Mouse (Mus musculus) layer of hippocampus, postnatal 36 days (tissue): Measurements from ENCODE around the gene Npc2. TPM values are rescaled to one million over a fixed set of nuclear protein-coding genes. Genes with fewer than 3 reads are reported as not detected.

Experiments used
- DNase-seq, 2 experiments: peaks; one replicate each; pipeline ENCODE4 v3.0.0; 2022
- total RNA-seq, 2 experiments: library from RNA; stranded (reverse); gene quantifications; 2 replicates each; pipeline ENCODE4 v1.2.3; 2021

Npc2 gene
- total RNA-seq, 2 experiments from 2014 or later: 27.4 to 28.6 TPM

DNA sequence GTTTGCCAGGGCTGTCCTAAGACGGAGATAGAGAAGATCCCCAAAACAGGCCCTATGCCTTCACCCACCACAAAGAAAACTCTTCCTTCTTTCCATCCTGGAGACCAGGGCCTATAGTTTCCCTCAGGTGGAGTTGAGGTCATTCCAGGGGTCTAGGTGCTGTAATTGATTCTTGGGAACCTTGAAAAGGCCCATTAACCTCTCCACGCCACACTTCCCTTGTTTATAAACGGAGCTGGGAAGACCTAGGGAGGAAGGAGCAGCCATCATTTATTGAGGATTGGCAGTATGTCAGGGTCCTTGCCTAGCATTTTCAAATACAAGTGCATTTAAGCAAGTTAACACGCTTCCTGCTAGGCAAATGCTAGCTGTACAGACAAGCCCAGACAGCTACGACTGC, 45.5 kb downstream of the Npc2 start:
- no peak for DNase-seq

DNA sequence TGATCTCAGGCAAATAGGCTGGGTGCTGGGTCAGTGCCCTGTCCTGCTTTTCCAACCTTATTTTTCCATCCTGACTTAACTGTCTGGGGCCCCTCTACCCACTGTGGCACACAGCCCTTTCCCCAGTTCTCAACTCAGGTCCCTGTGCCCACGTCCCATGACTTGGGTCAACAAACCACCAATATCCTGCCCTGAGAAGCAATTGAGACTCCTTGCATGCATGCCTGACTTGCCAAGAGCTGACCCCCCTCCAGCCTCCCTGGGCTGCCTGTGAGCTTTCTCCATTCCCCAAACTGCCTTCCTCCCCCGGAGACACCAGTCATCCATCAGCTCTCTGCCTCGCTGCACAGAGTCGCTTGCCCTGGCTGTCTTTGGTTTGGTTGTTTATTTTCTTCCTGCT, 46.0 kb downstream of the Npc2 start:
- no peak for DNase-seq

DNA sequence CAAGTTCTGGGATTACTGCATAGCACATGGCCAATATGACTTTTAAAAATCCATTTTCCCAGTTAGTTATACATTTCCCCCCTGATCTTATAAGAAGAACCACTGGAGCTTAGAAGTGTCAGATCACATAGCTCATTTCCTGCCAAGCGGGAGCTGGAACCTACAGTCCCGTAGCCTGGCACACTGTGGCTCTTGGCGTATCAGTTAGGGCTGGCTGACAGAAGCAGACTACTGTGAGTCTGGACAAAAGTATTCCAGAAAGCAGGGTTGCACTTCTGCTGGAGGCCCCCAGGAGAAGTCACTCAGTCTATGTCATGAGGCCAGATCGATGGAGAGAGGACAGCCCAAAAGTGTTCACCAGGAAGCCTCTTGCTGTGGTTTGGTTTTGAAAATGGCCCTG, 46.6 kb downstream of the Npc2 start:
- DNase-seq: no peak

DNA sequence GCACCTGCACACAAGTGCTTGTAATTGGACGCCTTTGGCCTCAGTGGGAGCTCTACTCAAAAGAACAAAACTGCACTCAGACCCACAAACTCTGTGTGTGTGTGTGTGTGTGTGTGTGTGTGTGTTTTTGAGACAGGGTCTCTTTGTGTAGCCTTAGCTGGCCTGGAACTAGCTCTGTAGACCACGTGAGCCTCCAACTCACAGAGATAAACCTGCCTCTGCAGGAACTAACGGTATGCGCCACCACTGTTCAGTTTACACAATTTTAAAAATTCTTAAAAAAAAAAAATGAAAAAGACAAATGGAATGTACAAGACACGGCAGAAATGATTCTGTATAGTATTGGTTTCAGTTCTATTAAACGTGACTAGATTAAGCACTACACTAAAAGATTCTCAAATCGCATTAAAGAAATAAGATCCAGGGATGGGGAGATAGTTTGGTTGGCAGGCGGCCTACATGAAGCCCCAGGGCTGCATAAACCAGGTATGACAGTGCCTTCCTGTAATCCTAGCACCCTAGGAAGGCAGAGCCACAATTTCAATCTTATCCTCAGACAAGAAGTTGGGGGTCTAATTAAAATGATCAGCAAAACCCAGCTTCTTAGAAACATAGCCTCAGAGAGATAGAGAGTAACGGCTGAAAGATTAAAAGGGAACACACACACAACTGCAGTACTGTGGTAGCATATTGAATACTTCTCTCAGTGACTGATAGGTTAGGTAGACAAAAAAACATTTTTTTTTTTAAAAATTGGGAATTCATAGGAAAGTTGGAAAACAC, 54.3 kb downstream of the Npc2 start:
- no peak for DNase-seq

DNA sequence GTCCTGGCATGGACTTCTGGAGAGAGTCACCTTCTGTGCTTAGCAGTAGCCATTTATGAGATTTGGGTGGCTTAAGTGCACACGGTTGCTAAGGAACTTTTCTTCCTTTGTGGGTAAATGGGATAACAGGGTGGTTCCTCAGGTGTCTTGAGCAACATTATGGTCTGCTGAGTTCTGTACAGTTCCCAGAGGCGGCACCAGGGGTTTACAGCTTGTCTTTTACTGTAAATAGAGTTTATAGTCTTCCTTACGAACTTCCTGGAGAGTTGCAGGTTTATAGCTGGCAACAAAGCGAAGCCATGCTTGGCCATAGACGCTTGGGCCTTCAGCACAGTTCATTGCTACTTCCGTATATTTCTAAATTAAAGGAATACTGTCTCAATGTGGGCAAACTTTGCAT, 58.4 kb downstream of the Npc2 start:
- no peak for DNase-seq

DNA sequence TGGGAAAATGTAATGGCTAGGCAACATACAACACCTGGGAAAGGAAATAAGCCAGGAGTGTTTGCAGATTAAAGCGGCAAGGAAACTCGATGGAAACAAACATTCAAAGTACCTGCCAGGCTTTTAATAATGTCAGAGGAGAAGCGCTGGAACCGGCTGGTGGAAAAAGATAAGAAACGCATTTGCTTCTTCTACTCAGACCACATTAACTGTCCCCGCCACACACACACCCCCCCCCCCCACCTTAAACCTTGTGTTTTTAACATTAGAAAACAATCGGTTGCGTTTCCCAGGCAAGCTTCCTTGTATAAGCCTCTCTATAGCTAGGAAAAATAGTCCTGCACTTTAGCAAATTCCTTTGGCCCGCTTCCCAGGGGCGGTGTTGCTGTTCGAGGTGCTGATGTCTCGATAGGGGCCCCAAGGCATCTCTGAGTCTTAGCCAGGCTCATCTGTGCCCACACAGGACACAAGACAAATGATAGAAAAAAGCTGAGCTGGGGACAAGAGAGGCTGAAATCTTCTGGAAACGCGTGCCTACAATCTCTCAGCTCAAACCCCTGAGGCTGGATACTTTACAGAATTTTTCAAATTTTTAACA, 63.0 kb downstream of the Npc2 start:
- no peak for DNase-seq

DNA sequence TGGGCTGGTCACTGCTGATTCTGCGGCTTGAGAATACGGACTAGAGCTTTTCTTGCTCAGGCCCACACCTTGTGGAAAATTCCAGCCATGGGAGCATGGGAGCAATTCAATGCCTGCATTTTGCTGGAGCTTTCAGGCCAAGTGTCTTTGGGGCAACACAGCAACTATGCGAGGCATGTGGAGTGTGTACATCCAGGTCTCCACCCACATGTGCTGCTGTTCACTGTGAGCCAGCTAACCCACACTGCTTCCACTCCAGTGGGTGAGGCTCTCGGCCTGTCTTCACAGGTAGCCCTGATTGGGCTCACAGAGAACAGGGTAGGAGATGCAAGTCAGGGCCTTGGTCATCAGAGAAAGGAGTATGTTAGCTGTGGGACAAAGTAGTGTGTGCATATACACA, 65.1 kb downstream of the Npc2 start:
- DNase-seq: no peak

DNA sequence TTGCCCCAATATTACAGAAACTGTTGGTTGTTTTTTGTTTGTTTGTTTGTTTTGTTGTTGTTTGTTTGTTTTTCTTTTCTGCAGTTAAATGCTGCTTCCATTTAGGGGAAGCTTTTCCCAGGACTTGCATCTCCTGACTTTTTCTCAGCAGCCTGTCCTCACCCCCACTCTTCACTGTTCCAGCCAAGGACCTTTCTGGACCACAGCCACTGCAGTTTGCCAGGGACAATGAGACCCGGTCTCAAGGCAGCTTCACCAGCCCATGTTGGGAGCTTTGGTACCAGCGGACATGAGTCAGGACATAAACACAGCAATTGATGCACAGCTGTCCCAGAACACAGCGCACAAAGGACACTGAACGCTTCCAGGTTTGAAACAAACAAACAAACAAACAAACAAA, 66.1 kb downstream of the Npc2 start:
- no peak for DNase-seq

Other genes starting within 250 kb of the Npc2 start
- under 1 TPM in 1 of 2 experiments, not detected in 1; 0.12 TPM for gene Vsx2, start 203.4 kb downstream of the Npc2 start, total RNA-seq
- gene Abcd4, start 155.7 kb downstream of the Npc2 start, total RNA-seq: 10 to 100 TPM; 12.6 to 15.2 TPM
- gene Vrtn, start 132.1 kb downstream of the Npc2 start, total RNA-seq: not detected
- gene Syndig1l, start 74.3 kb downstream of the Npc2 start, total RNA-seq: 1 to 10 TPM; 6.4 to 8.6 TPM
- gene Isca2, start 99 bp upstream of the Npc2 start, total RNA-seq: 10 to 100 TPM; 54.7 to 58.6 TPM
- gene Ltbp2, start 103.4 kb upstream of the Npc2 start, total RNA-seq: under 1 TPM; 0.40 to 0.55 TPM
- 10 to 100 TPM; 34.9 to 37.3 TPM for gene Fcf1, start 197.7 kb upstream of the Npc2 start, total RNA-seq
- gene Arel1, start 197.7 kb upstream of the Npc2 start, total RNA-seq: 100 to 1,000 TPM; 104 to 110 TPM
- gene Ylpm1, start 223.2 kb upstream of the Npc2 start, total RNA-seq: 100 to 1,000 TPM; 122 to 143 TPM